Mouse (Mus musculus): ENCODE measurements around the gene Hist1h2bg. TPM values are rescaled to one million over a fixed set of nuclear protein-coding genes. Genes with fewer than 3 reads are reported as not detected.

The Hist1h2bg gene
- polyA plus RNA-seq, 1 experiment from 2014 or later, result 6.0 TPM

GRCm38 (mm10) chr13:23620733-23621531, 49.7 kb downstream of the Hist1h2bg start, which contains the start of gene Hist1h2be:
TSS of gene Hist1h2be (minus strand) at chr13:23621124.
- peak within 1 kb of the TSS; percentile 84 for H3K9ac ChIP-seq
- peak; percentile 87 for ATAC-seq (ENCODE audit: insufficient number of reproducible peaks, low FRiP score, low TSS enrichment, low read depth)

More at GRCm38 (mm10) chr13:23620733-23621531, 49.7 kb downstream of the Hist1h2bg start, which contains the start of gene Hist1h2be:
- no peaks in the 10 kb centered on the region for H3K27me3 ChIP-seq
- under 1% methylated on average over 27 of the region's 27 CpGs for WGBS
- no peaks in the 10 kb centered on the region for H3K36me3 ChIP-seq
- no peaks in the 10 kb centered on the region for H3K9me3 ChIP-seq
- H3K27ac ChIP-seq, result peak within 1 kb of the TSS; percentile 98
- H3K4me2 ChIP-seq, result peak within 1 kb of the TSS; percentile 86
- H3K4me1 ChIP-seq, result peaks cover 6% of the 10 kb centered on the region; the same call in 1 of the 2 replicates
- H3K4me3 ChIP-seq, result peak within 1 kb of the TSS; percentile 59

Small RNAs within 50 kb of the gene (microRNA-seq; reads per million reads assigned to microRNA genes)
- gene Gm44297 (0.61 reads per million), gene Gm44359 (not detected), gene Gm44394 (not detected)

Other genes with a start within 250 kb of the Hist1h2bg start
- 42.4 and 44.2 TPM in 2 replicates for gene Zfp322a, start 202.2 kb upstream of the Hist1h2bg start, polyA plus RNA-seq (2015; fragmentation: Nextera tagmentation; extraction: Ambion mirVana)
- gene Abt1, start 147.5 kb upstream of the Hist1h2bg start, polyA plus RNA-seq (2015; fragmentation: Nextera tagmentation; extraction: Ambion mirVana), result 11.9 and 13.9 TPM in 2 replicates
- 0.18 and 0.22 TPM in 2 replicates for gene Btn1a1, start 105.5 kb upstream of the Hist1h2bg start, polyA plus RNA-seq (2015; fragmentation: Nextera tagmentation; extraction: Ambion mirVana)
- gene Btn2a2, start 82.5 kb upstream of the Hist1h2bg start, polyA plus RNA-seq (2015; fragmentation: Nextera tagmentation; extraction: Ambion mirVana), result 0.61 and 0.67 TPM in 2 replicates
- 4.8 and 6.3 TPM in 2 replicates for gene Hist1h4h, start 40.3 kb upstream of the Hist1h2bg start, polyA plus RNA-seq (2015; fragmentation: Nextera tagmentation; extraction: Ambion mirVana)
- 4.1 and 7.5 TPM in 2 replicates for gene Hist1h2af, start 37.5 kb upstream of the Hist1h2bg start, polyA plus RNA-seq (2015; fragmentation: Nextera tagmentation; extraction: Ambion mirVana)
- 3.4 and 5.4 TPM in 2 replicates for gene Hist1h3g, start 36.0 kb upstream of the Hist1h2bg start, polyA plus RNA-seq (2015; fragmentation: Nextera tagmentation; extraction: Ambion mirVana)
- 0.77 and 0.83 TPM in 2 replicates for gene Hist1h2bh, start 28.0 kb upstream of the Hist1h2bg start, polyA plus RNA-seq (2015; fragmentation: Nextera tagmentation; extraction: Ambion mirVana)
- gene Hist1h3f, start 27.3 kb upstream of the Hist1h2bg start, polyA plus RNA-seq (2015; fragmentation: Nextera tagmentation; extraction: Ambion mirVana), result 1.1 TPM in 1 of 2 replicates, not detected in the other
- gene Hist1h4f, start 19.7 kb upstream of the Hist1h2bg start, polyA plus RNA-seq (2015; fragmentation: Nextera tagmentation; extraction: Ambion mirVana), result 0.65 and 0.95 TPM in 2 replicates
- 0.32 and 0.51 TPM in 2 replicates for gene Hist1h1d, start 18.1 kb upstream of the Hist1h2bg start, polyA plus RNA-seq (2015; fragmentation: Nextera tagmentation; extraction: Ambion mirVana)
- 2.1 and 4.8 TPM in 2 replicates for gene Hist1h3e, start 9.0 kb upstream of the Hist1h2bg start, polyA plus RNA-seq (2015; fragmentation: Nextera tagmentation; extraction: Ambion mirVana)
- gene Hist1h2ae, start 176 bp upstream of the Hist1h2bg start, polyA plus RNA-seq (2015; fragmentation: Nextera tagmentation; extraction: Ambion mirVana), result 68.7 and 88.5 TPM in 2 replicates
- gene Hist1h2bf, start 2.8 kb downstream of the Hist1h2bg start, polyA plus RNA-seq (2015; fragmentation: Nextera tagmentation; extraction: Ambion mirVana), result 2.9 and 5.8 TPM in 2 replicates
- 0.89 and 2.3 TPM in 2 replicates for gene Hist1h2ad, start 3.0 kb downstream of the Hist1h2bg start, polyA plus RNA-seq (2015; fragmentation: Nextera tagmentation; extraction: Ambion mirVana)
- gene Hist1h3d, start 4.4 kb downstream of the Hist1h2bg start, polyA plus RNA-seq (2015; fragmentation: Nextera tagmentation; extraction: Ambion mirVana), result 5.8 and 6.5 TPM in 2 replicates
- 75.2 and 108 TPM in 2 replicates for gene Hist1h4d, start 10.2 kb downstream of the Hist1h2bg start, polyA plus RNA-seq (2015; fragmentation: Nextera tagmentation; extraction: Ambion mirVana)
- gene Hist1h2be, start 49.7 kb downstream of the Hist1h2bg start, polyA plus RNA-seq (2015; fragmentation: Nextera tagmentation; extraction: Ambion mirVana), result 1.9 and 2.1 TPM in 2 replicates
- gene Hist1h1e, start 51.2 kb downstream of the Hist1h2bg start, polyA plus RNA-seq (2015; fragmentation: Nextera tagmentation; extraction: Ambion mirVana), result 17.2 and 18.2 TPM in 2 replicates
- gene Hist1h2ac, start 112.6 kb downstream of the Hist1h2bg start, polyA plus RNA-seq (2015; fragmentation: Nextera tagmentation; extraction: Ambion mirVana), result 0.76 and 0.78 TPM in 2 replicates
- 47.2 and 57.0 TPM in 2 replicates for gene Hist1h2bc, start 112.8 kb downstream of the Hist1h2bg start, polyA plus RNA-seq (2015; fragmentation: Nextera tagmentation; extraction: Ambion mirVana)
- gene Hist1h1t, start 124.4 kb downstream of the Hist1h2bg start, polyA plus RNA-seq (2015; fragmentation: Nextera tagmentation; extraction: Ambion mirVana), result 0.20 TPM in 1 of 2 replicates, not detected in the other
- gene Hist1h4c, start 127.1 kb downstream of the Hist1h2bg start, polyA plus RNA-seq (2015; fragmentation: Nextera tagmentation; extraction: Ambion mirVana), result 3.2 and 4.0 TPM in 2 replicates
- 7.3 and 10.3 TPM in 2 replicates for gene Hfe, start 139.5 kb downstream of the Hist1h2bg start, polyA plus RNA-seq (2015; fragmentation: Nextera tagmentation; extraction: Ambion mirVana)
- 28.0 and 31.1 TPM in 2 replicates for gene Hist1h1c, start 167.4 kb downstream of the Hist1h2bg start, polyA plus RNA-seq (2015; fragmentation: Nextera tagmentation; extraction: Ambion mirVana)
- gene Hist1h3c, start 174.2 kb downstream of the Hist1h2bg start, polyA plus RNA-seq (2015; fragmentation: Nextera tagmentation; extraction: Ambion mirVana), result 5.8 and 6.6 TPM in 2 replicates
- 2.0 and 2.1 TPM in 2 replicates for gene Hist1h2bb, start 175.3 kb downstream of the Hist1h2bg start, polyA plus RNA-seq (2015; fragmentation: Nextera tagmentation; extraction: Ambion mirVana)
- gene Hist1h2ab, start 179.7 kb downstream of the Hist1h2bg start, polyA plus RNA-seq (2015; fragmentation: Nextera tagmentation; extraction: Ambion mirVana), result 23.3 and 37.2 TPM in 2 replicates
- 4.0 and 12.0 TPM in 2 replicates for gene Hist1h3b, start 180.9 kb downstream of the Hist1h2bg start, polyA plus RNA-seq (2015; fragmentation: Nextera tagmentation; extraction: Ambion mirVana)
- 4.1 and 4.5 TPM in 2 replicates for gene Hist1h4b, start 185.6 kb downstream of the Hist1h2bg start, polyA plus RNA-seq (2015; fragmentation: Nextera tagmentation; extraction: Ambion mirVana)
- gene Hist1h4a, start 189.8 kb downstream of the Hist1h2bg start, polyA plus RNA-seq (2015; fragmentation: Nextera tagmentation; extraction: Ambion mirVana), result 0.33 and 0.60 TPM in 2 replicates
- 3.1 and 7.2 TPM in 2 replicates for gene Hist1h3a, start 191.0 kb downstream of the Hist1h2bg start, polyA plus RNA-seq (2015; fragmentation: Nextera tagmentation; extraction: Ambion mirVana)
- 0.74 and 2.1 TPM in 2 replicates for gene Hist1h1a, start 192.3 kb downstream of the Hist1h2bg start, polyA plus RNA-seq (2015; fragmentation: Nextera tagmentation; extraction: Ambion mirVana)
- not detected in 2 replicates for gene Trim38, start 198.5 kb downstream of the Hist1h2bg start, polyA plus RNA-seq (2015; fragmentation: Nextera tagmentation; extraction: Ambion mirVana)
- not detected in 2 replicates for gene Slc17a2, start 235.6 kb downstream of the Hist1h2bg start, polyA plus RNA-seq (2015; fragmentation: Nextera tagmentation; extraction: Ambion mirVana)